Mouse (Mus musculus) spleen, adult 2 months (tissue): ENCODE results near the gene Tank. TPM values are rescaled to one million over a fixed set of nuclear protein-coding genes. Genes with fewer than 3 reads are reported as not detected.
A peak's percentile ranks its signal among the peaks of the same experiment; 100 is the strongest.

Experiments
- DNase-seq, 2 experiments: peaks; one replicate each; pipeline versions ENCODE4 v3.0.0 to v3.0.0-alpha.2; 2012 to 2021; ENCODE audit warnings: low spot score in 2 of 2, low read depth in 1 of 2
- H3K27ac ChIP-seq: fragments of 200-500 bp; 2 replicates; pipeline ENCODE4 v1.5.1; 2012; ENCODE audit warnings: low read length, inconsistent platforms; ENCODE audit not compliant: insufficient read depth
- H3K27me3 ChIP-seq: fragments of 200-500 bp; 2 replicates; pipeline ENCODE4 v1.6.1; 2012; ENCODE audit warnings: mild to moderate bottlenecking, moderate library complexity, low read length, inconsistent platforms; ENCODE audit not compliant: control insufficient read depth, insufficient read depth
- H3K36me3 ChIP-seq: fragments of 200-500 bp; 2 replicates; pipeline ENCODE4 v1.6.1; 2012; ENCODE audit warnings: mild to moderate bottlenecking, low read length, inconsistent platforms; ENCODE audit not compliant: control insufficient read depth, insufficient read depth
- H3K4me1 ChIP-seq: fragments of 200-500 bp; 2 replicates; pipeline ENCODE4 v1.6.1; 2011; ENCODE audit warnings: inconsistent platforms; ENCODE audit not compliant: control insufficient read depth, insufficient read depth, insufficient read length
- H3K4me3 ChIP-seq: fragments of 200-500 bp; 2 replicates; pipeline ENCODE4 v1.5.1; 2011; ENCODE audit warnings: mild to moderate bottlenecking, inconsistent platforms; ENCODE audit not compliant: insufficient read depth, insufficient read length; ENCODE audit errors: extremely low read depth
- CTCF ChIP-seq: fragments of 200-500 bp; IDR thresholded peaks from 2 replicates; pipeline ENCODE4 v1.5.1; 2011; ENCODE audit warnings: mild to moderate bottlenecking, inconsistent platforms; ENCODE audit not compliant: insufficient read depth, insufficient read length, insufficient replicate concordance; ENCODE audit errors: extremely low read depth
- POLR2A ChIP-seq: fragments of 200-500 bp; IDR thresholded peaks from 2 replicates; pipeline ENCODE4 v1.6.1; 2011; ENCODE audit warnings: low read depth, low read length, inconsistent platforms
- WGBS: fragments of 180-500 bp; shearing (Covaris S2); methylation state at CpG from one replicate; pipeline ENCODE4 v1.1.7; 2018; 5-methylcytosine and 5-hydroxymethylcytosine counted together
- polyA plus RNA-seq: library from polyadenylated mRNA; depleted of rRNA; stranded (reverse); fragments of >200 nt; gene quantifications from 2 replicates; pipeline ENCODE4 v1.2.3, GENCODE M21; 2012

Gene Tank
- polyA plus RNA-seq, 1 experiment: 7.3 TPM

- TF ChIP-seq CTCF: no peak
- no peak for TF ChIP-seq POLR2A
- DNase-seq: no peak
- no peak overlapping the region for H3K4me3 ChIP-seq
- 88% methylated on average over 5 of the region's 5 CpGs for WGBS
- no peak overlapping the region for H3K27ac ChIP-seq
- H3K27me3 ChIP-seq: no peaks in the 10 kb centered on the region
- no peaks in the 10 kb centered on the region for H3K4me1 ChIP-seq
- no peaks in the 10 kb centered on the region for H3K36me3 ChIP-seq
Measured at GRCm38 (mm10) chr2:61551680-61552079, 26.7 kb upstream of the Tank start.

GRCm38 (mm10) chr2:61555367-61555766 lies 23.0 kb upstream of the Tank start:
- no peak overlapping the region for H3K4me3 ChIP-seq
- DNase-seq: no peak
- no peaks in the 10 kb centered on the region for H3K27me3 ChIP-seq
- no peaks in the 10 kb centered on the region for H3K36me3 ChIP-seq
- 94% methylated on average over 7 of the region's 7 CpGs for WGBS
- TF ChIP-seq POLR2A (no peak), CTCF (no peak)
- no peak overlapping the region for H3K27ac ChIP-seq
- H3K4me1 ChIP-seq: no peaks in the 10 kb centered on the region

- Histone ChIP-seq H3K36me3 (no peaks in the 10 kb centered on the region), H3K27ac (no peak overlapping the region), H3K4me1 (no peaks in the 10 kb centered on the region), H3K4me3 (no peak overlapping the region), H3K27me3 (no peaks in the 10 kb centered on the region)
- DNase-seq: no peak
- TF ChIP-seq POLR2A (no peak), CTCF (no peak)
- WGBS: 81% methylated on average over 2 of the region's 2 CpGs
Measured at GRCm38 (mm10) chr2:61555825-61556224, 22.6 kb upstream of the Tank start.

GRCm38 (mm10) chr2:61556639-61557038 lies 21.7 kb upstream of the Tank start:
- H3K4me1 ChIP-seq: no peaks in the 10 kb centered on the region
- no peak for DNase-seq
- WGBS: 88% methylated on average over 3 of the region's 3 CpGs

GRCm38 (mm10) chr2:61557848-61558471 lies 20.4 kb upstream of the Tank start:
- Histone ChIP-seq H3K36me3 (no peaks in the 10 kb centered on the region), H3K4me1 (no peaks in the 10 kb centered on the region), H3K4me3 (no peak overlapping the region), H3K27ac (no peak overlapping the region), H3K27me3 (no peaks in the 10 kb centered on the region)
- DNase-seq: no peak
- WGBS: 74% methylated on average over 5 of the region's 5 CpGs
- TF ChIP-seq POLR2A: no peak
- TF ChIP-seq CTCF: no peak

More at GRCm38 (mm10) chr2:61556639-61557038, 21.7 kb upstream of the Tank start:
- Histone ChIP-seq H3K27ac (no peak overlapping the region), H3K27me3 (no peaks in the 10 kb centered on the region), H3K36me3 (no peaks in the 10 kb centered on the region), H3K4me3 (no peak overlapping the region)
- TF ChIP-seq POLR2A (no peak), CTCF (no peak)

- Histone ChIP-seq H3K36me3 (no peaks in the 10 kb centered on the region), H3K27me3 (no peaks in the 10 kb centered on the region), H3K4me1 (peaks cover 2% of the 10 kb centered on the region; the same call in 1 of the 2 replicates), H3K27ac (no peak overlapping the region), H3K4me3 (no peak overlapping the region)
- TF ChIP-seq CTCF (no peak), POLR2A (no peak)
- no peak for DNase-seq
- 30% methylated on average over 1 of the region's 1 CpGs for WGBS
Measured at GRCm38 (mm10) chr2:61561058-61561457, 17.3 kb upstream of the Tank start.

- H3K4me3 ChIP-seq: no peak overlapping the region
- H3K4me1 ChIP-seq: peaks cover 2% of the 10 kb centered on the region; the same call in 1 of the 2 replicates
- peak in 1 of 2 experiments; percentile 42 for DNase-seq
- no peaks in the 10 kb centered on the region for H3K27me3 ChIP-seq
- WGBS: 52% methylated on average over 6 of the region's 6 CpGs
- H3K27ac ChIP-seq: no peak overlapping the region
- TF ChIP-seq CTCF: no peak
- no peak for TF ChIP-seq POLR2A
- H3K36me3 ChIP-seq: no peaks in the 10 kb centered on the region
Measured at GRCm38 (mm10) chr2:61563202-61563601, 15.2 kb upstream of the Tank start.
